Mouse (Mus musculus): ENCODE results near the gene Ndrg3. TPM values are rescaled to one million over a fixed set of nuclear protein-coding genes. Genes with fewer than 3 reads are reported as not detected.
"Not testable (repeated sequence)": the region's sequence is repeated elsewhere in the genome, so short reads cannot be mapped to it uniquely, and the experiment has no call there.

The Ndrg3 gene
- polyA plus RNA-seq, 1 experiment from 2014 or later: 44.1 TPM

DNA sequence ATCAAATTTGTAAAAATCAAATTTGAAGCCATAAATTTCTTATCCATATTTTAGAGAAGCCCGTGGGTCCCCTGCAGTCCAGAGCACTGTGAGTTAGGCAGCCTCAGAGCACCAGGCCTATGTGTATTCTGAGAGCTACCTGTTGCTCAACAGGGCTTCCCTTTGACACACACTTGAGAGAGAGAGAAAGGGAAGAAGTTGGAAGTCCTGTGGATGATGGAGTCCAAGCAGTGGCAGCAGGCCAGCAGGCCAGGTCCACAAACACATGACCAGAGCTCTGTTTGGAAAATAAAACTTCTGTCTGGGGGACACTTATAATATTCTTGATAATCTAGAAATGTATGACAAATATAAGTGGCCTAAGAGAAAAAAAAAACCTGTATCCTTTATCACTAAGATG, 58.4 kb downstream of the Ndrg3 start:
- H3K27ac ChIP-seq (ENCODE audit: low read depth, low read length): no peak overlapping the region
- no peaks in the 10 kb centered on the region for H3K27me3 ChIP-seq (ENCODE audit: control insufficient read depth, insufficient read depth, low read length)
- 82% methylated on average over 1 of the region's 1 CpGs for WGBS
- no peak overlapping the region for H3K4me3 ChIP-seq (ENCODE audit: low read length)
- no peaks in the 10 kb centered on the region for H3K4me1 ChIP-seq (ENCODE audit: control insufficient read depth, insufficient read depth, low read length)
- no peak overlapping the region for H3K9ac ChIP-seq (ENCODE audit: low read depth, low read length)
- ATAC-seq (ENCODE audit: low FRiP score, low TSS enrichment): no peak
- no peaks in the 10 kb centered on the region for H3K9me3 ChIP-seq (ENCODE audit: control insufficient read depth, low read length)
- no peak overlapping the region for H3K4me2 ChIP-seq (replicated peaks; ENCODE audit: low read depth, low read length)
- peaks cover 3% of the 10 kb centered on the region; the same call in 1 of the 2 replicates for H3K36me3 ChIP-seq (ENCODE audit: control insufficient read depth, insufficient read depth, low read length)

- H3K4me1 ChIP-seq (ENCODE audit: control insufficient read depth, insufficient read depth, low read length): no peaks in the 10 kb centered on the region
- no peaks in the 10 kb centered on the region for H3K27me3 ChIP-seq (ENCODE audit: control insufficient read depth, insufficient read depth, low read length)
- no peak overlapping the region for H3K27ac ChIP-seq (ENCODE audit: low read depth, low read length)
- peaks cover 4% of the 10 kb centered on the region; the same call in 1 of the 2 replicates for H3K36me3 ChIP-seq (ENCODE audit: control insufficient read depth, insufficient read depth, low read length)
- no peak for ATAC-seq (ENCODE audit: low FRiP score, low TSS enrichment)
- no peaks in the 10 kb centered on the region for H3K9me3 ChIP-seq (ENCODE audit: control insufficient read depth, low read length)
- WGBS: 100% methylated on average over 2 of the region's 2 CpGs
- no peak overlapping the region for H3K9ac ChIP-seq (ENCODE audit: low read depth, low read length)
- H3K4me3 ChIP-seq (ENCODE audit: low read length): no peak overlapping the region
- no peak overlapping the region for H3K4me2 ChIP-seq (replicated peaks; ENCODE audit: low read depth, low read length)
Measured at GRCm38 (mm10) chr2:156931421-156931820, 60.4 kb downstream of the Ndrg3 start.

DNA sequence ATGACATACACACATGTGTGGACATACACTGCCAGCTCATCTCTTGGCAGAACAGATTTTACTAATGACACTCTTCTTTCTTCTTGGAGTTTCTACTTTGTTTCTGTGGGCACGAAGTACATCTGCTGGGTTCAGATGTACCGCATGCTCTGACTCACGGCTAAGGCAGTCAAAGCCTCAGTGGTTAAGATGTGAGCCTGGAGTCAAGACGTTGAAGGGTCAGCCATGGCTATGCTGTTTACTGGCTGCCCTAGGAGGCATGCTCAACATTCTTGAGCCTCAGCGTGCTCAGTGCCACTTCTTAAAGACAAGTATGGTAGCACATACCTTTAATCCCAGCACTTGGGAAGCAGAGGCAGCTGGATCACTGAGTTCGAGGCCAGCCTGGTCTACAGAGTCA, 61.3 kb downstream of the Ndrg3 start:
- Histone ChIP-seq H3K27ac (ENCODE audit: low read depth, low read length) (no peak overlapping the region), H3K4me1 (ENCODE audit: control insufficient read depth, insufficient read depth, low read length) (no peaks in the 10 kb centered on the region), H3K27me3 (ENCODE audit: control insufficient read depth, insufficient read depth, low read length) (no peaks in the 10 kb centered on the region), H3K36me3 (ENCODE audit: control insufficient read depth, insufficient read depth, low read length) (peaks cover 4% of the 10 kb centered on the region; the same call in 1 of the 2 replicates), H3K4me2 (replicated peaks; ENCODE audit: low read depth, low read length) (no peak overlapping the region), H3K9ac (ENCODE audit: low read depth, low read length) (no peak overlapping the region), H3K4me3 (ENCODE audit: low read length) (no peak overlapping the region), H3K9me3 (ENCODE audit: control insufficient read depth, low read length) (no peaks in the 10 kb centered on the region)
- 93% methylated on average over 6 of the region's 6 CpGs for WGBS
- ATAC-seq (ENCODE audit: low FRiP score, low TSS enrichment): no peak

DNA sequence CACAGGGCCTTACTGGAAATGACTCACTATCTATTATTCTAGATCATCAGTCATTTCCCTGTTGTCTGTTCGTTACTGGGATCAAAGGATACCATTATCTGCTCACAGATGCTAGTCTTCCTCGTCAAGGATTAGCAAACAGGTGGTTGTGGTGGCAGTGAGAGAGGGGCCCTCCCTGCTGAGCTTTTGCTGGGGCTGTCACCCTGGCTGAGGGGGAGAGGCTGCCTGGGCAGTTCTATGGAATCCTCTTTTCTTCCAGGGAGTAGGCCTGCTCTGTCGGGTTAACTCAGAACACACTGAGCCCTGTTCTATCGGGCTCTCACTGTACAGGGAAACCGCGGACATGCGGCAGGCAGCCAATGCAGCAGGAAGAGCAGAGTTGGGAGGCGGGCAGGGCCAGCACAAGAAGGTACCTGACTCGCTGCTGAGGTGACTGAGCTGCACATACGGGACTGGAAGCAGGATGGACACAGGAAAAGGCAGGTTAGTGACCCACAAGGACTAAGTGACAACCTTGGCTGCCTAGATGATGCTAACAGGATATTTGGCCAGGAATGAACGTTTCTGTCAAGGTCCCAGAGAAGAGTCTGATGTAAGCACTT, 62.2 kb downstream of the Ndrg3 start:
- WGBS: 65% methylated on average over 11 of the region's 11 CpGs
- no peak overlapping the region for H3K4me3 ChIP-seq (ENCODE audit: low read length)
- H3K27ac ChIP-seq (ENCODE audit: low read depth, low read length): no peak overlapping the region

DNA sequence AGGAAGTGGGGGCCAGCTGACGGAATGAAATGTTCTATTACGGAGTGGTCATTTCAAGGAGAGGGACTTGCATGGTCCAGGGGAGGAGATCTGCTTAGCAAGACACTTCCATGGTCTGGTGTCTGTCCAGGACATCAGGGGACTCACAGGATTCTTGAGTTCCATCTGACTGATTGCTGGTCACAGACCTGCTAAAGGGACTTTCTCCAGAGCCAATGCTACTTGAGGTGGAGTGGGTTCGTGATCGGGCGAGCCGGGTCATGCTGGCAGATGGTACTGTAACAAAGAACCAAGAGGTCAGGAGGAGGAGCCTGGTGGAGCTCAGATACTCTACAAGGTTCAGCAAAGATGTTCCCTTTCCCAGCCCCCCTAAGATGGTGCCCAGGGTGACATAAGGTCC, 63.2 kb downstream of the Ndrg3 start:
- no peak for ATAC-seq (ENCODE audit: low FRiP score, low TSS enrichment)
- H3K9me3 ChIP-seq (ENCODE audit: control insufficient read depth, low read length): no peaks in the 10 kb centered on the region
- no peaks in the 10 kb centered on the region for H3K4me1 ChIP-seq (ENCODE audit: control insufficient read depth, insufficient read depth, low read length)
- H3K9ac ChIP-seq (ENCODE audit: low read depth, low read length): no peak overlapping the region
- no peaks in the 10 kb centered on the region for H3K27me3 ChIP-seq (ENCODE audit: control insufficient read depth, insufficient read depth, low read length)
- no peak overlapping the region for H3K27ac ChIP-seq (ENCODE audit: low read depth, low read length)
- no peak overlapping the region for H3K4me3 ChIP-seq (ENCODE audit: low read length)
- H3K36me3 ChIP-seq (ENCODE audit: control insufficient read depth, insufficient read depth, low read length): peaks cover 4% of the 10 kb centered on the region; the same call in 1 of the 2 replicates
- H3K4me2 ChIP-seq (replicated peaks; ENCODE audit: low read depth, low read length): no peak overlapping the region
- 95% methylated on average over 6 of the region's 6 CpGs for WGBS

More for the DNA sequence above, 62.2 kb downstream of the Ndrg3 start:
- Histone ChIP-seq H3K36me3 (ENCODE audit: control insufficient read depth, insufficient read depth, low read length) (peaks cover 4% of the 10 kb centered on the region; the same call in 1 of the 2 replicates), H3K27me3 (ENCODE audit: control insufficient read depth, insufficient read depth, low read length) (no peaks in the 10 kb centered on the region), H3K9me3 (ENCODE audit: control insufficient read depth, low read length) (no peaks in the 10 kb centered on the region), H3K4me2 (replicated peaks; ENCODE audit: low read depth, low read length) (no peak overlapping the region), H3K4me1 (ENCODE audit: control insufficient read depth, insufficient read depth, low read length) (no peaks in the 10 kb centered on the region), H3K9ac (ENCODE audit: low read depth, low read length) (no peak overlapping the region)
- ATAC-seq (ENCODE audit: low FRiP score, low TSS enrichment): no peak

DNA sequence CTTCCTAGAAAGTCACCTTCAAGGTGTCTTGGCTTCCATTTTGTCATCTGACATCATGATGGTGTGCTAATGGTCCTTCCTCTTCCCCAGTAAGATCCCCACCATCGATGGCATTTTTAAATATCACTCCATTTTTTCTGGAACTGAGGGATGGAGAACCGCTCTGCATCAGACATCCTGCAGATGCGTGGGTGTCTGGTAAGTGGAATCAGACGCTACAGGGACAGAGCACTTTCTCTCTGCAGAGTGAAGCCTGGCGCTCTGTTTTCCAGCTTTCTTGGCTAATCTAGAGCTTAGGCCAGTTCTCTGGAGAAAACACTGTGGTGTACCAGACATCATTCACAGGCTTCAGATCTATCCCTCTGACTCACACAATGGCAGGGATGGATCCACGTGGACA, 64.2 kb downstream of the Ndrg3 start:
- no peaks in the 10 kb centered on the region for H3K4me1 ChIP-seq (ENCODE audit: control insufficient read depth, insufficient read depth, low read length)
- no peak overlapping the region for H3K9ac ChIP-seq (ENCODE audit: low read depth, low read length)
- no peak for ATAC-seq (ENCODE audit: low FRiP score, low TSS enrichment)
- 88% methylated on average over 6 of the region's 6 CpGs for WGBS
- H3K36me3 ChIP-seq (ENCODE audit: control insufficient read depth, insufficient read depth, low read length): peaks cover 4% of the 10 kb centered on the region; the same call in 1 of the 2 replicates
- no peak overlapping the region for H3K4me2 ChIP-seq (replicated peaks; ENCODE audit: low read depth, low read length)
- H3K27me3 ChIP-seq (ENCODE audit: control insufficient read depth, insufficient read depth, low read length): no peaks in the 10 kb centered on the region
- no peak overlapping the region for H3K4me3 ChIP-seq (ENCODE audit: low read length)
- no peaks in the 10 kb centered on the region for H3K9me3 ChIP-seq (ENCODE audit: control insufficient read depth, low read length)
- H3K27ac ChIP-seq (ENCODE audit: low read depth, low read length): no peak overlapping the region

- not testable (repeated sequence) for H3K4me3 ChIP-seq (ENCODE audit: low read length); H3K4me1 ChIP-seq (ENCODE audit: control insufficient read depth, insufficient read depth, low read length); H3K9ac ChIP-seq (ENCODE audit: low read depth, low read length); H3K9me3 ChIP-seq (ENCODE audit: control insufficient read depth, low read length); H3K36me3 ChIP-seq (ENCODE audit: control insufficient read depth, insufficient read depth, low read length); ATAC-seq (ENCODE audit: low FRiP score, low TSS enrichment); H3K27ac ChIP-seq (ENCODE audit: low read depth, low read length); H3K4me2 ChIP-seq (replicated peaks; ENCODE audit: low read depth, low read length); H3K27me3 ChIP-seq (ENCODE audit: control insufficient read depth, insufficient read depth, low read length)
- WGBS: 86% methylated on average over 3 of the region's 3 CpGs
Measured at GRCm38 (mm10) chr2:156925611-156926010, 66.2 kb downstream of the Ndrg3 start.

DNA sequence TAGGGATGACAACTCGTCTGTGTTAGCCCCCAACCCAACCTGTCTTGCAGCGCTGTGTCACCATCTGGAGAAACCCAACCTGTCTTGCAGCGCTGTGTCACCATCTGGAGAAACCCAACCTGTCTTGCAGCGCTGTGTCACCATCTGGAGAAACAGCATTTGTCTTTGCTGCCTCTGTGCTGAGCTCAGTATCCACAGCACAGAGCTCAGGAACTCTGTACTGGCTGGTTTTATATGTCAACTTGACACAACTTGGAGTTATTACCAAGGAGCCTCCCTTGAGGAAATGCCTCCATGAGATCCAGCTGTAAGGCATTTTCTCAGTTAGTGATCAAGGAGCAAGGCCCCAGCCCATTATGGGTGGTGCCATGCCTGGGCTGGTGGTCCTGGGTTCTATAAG, 66.8 kb downstream of the Ndrg3 start:
- ATAC-seq (ENCODE audit: low FRiP score, low TSS enrichment): peak; percentile 56
- H3K27ac ChIP-seq (ENCODE audit: low read depth, low read length); H3K4me2 ChIP-seq (replicated peaks; ENCODE audit: low read depth, low read length); H3K9me3 ChIP-seq (ENCODE audit: control insufficient read depth, low read length); H3K4me3 ChIP-seq (ENCODE audit: low read length); H3K27me3 ChIP-seq (ENCODE audit: control insufficient read depth, insufficient read depth, low read length); H3K36me3 ChIP-seq (ENCODE audit: control insufficient read depth, insufficient read depth, low read length); H3K4me1 ChIP-seq (ENCODE audit: control insufficient read depth, insufficient read depth, low read length); H3K9ac ChIP-seq (ENCODE audit: low read depth, low read length): not testable (repeated sequence)
- WGBS: 65% methylated on average over 4 of the region's 4 CpGs

DNA sequence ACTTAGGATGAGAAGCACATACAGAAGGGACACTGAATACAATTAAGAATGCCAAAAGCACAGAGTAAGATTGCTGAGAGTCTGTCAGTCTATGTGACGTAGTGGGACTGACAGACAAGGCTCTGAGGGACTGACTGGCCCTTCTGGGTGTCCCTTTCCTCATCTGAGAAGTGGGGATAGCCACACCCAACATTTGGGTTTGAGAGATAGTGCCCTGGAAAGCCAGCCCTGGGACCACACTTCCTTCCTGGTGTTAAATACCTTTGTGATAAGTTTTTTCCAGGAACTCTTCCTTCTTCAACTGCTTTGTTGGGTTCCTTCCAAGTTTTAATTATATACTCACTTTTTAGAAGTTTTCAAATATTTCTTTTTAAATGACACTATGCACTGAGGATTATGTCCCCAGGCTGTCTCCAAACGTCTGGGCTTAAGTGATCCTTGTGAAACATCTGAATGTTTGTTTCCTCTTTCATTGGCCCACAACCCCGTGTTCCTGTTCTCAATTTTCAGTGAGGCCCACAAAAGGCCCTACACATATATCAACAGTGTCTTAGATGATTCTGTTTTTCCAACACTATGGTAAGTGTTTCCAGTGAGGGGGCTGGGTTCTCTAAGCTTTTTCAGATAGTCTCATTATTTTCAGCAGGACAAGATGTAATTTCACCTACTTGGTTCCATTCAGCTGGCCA, 67.5 kb downstream of the Ndrg3 start:
- Histone ChIP-seq H3K27me3 (ENCODE audit: control insufficient read depth, insufficient read depth, low read length) (no peaks in the 10 kb centered on the region), H3K27ac (ENCODE audit: low read depth, low read length) (no peak overlapping the region; the same call in 1 of the 2 replicates), H3K4me3 (ENCODE audit: low read length) (no peak overlapping the region), H3K36me3 (ENCODE audit: control insufficient read depth, insufficient read depth, low read length) (peaks cover 4% of the 10 kb centered on the region; the same call in 1 of the 2 replicates), H3K4me1 (ENCODE audit: control insufficient read depth, insufficient read depth, low read length) (no peaks in the 10 kb centered on the region), H3K9me3 (ENCODE audit: control insufficient read depth, low read length) (no peaks in the 10 kb centered on the region), H3K4me2 (replicated peaks; ENCODE audit: low read depth, low read length) (no peak overlapping the region), H3K9ac (ENCODE audit: low read depth, low read length) (no peak overlapping the region)
- 38% methylated on average over 3 of the region's 3 CpGs for WGBS
- peak; percentile 45; the same call in 1 of the 2 replicates for ATAC-seq (ENCODE audit: low FRiP score, low TSS enrichment)

Measured in kidney, embryonic 14.5 days (tissue).